Mouse (Mus musculus) kidney, embryonic 16.5 days (tissue): ENCODE measurements at regions not wholly inside any gene's neighbourhood (a gene's known extent, or its start where the extent isn't known, plus 50 kb on each side); places are given as distances from the start of the nearest gene placed in this dataset.
A peak's percentile ranks its signal among the peaks of the same experiment; 100 is the strongest.

ENCODE experiments used
- ATAC-seq: fragments of 200-750 bp; cut with Nextera tagmentation; 2 replicates; pipeline ENCODE4 v1.8.0; 2017; ENCODE audit warnings: moderate TSS enrichment; ENCODE audit not compliant: low FRiP score, low TSS enrichment
- H3K27ac ChIP-seq: fragments of 300-500 bp; sonication (generic); 2 replicates; pipeline ENCODE4 v1.5.1; 2014; ENCODE audit warnings: low read length
- H3K27me3 ChIP-seq: fragments of 300-500 bp; sonication (generic); 2 replicates; pipeline ENCODE4 v1.6.1; 2014; ENCODE audit warnings: low read length, control low read depth, mixed read lengths; ENCODE audit not compliant: insufficient read depth
- H3K36me3 ChIP-seq: fragments of 300-500 bp; sonication (generic); 2 replicates; pipeline ENCODE4 v1.6.1; 2014; ENCODE audit warnings: low read length, control low read depth, mixed read lengths; ENCODE audit not compliant: insufficient read depth
- H3K4me1 ChIP-seq: fragments of 300-500 bp; sonication (generic); 2 replicates; pipeline ENCODE4 v1.6.1; 2014; ENCODE audit warnings: low read length, control low read depth, mixed read lengths; ENCODE audit not compliant: insufficient read depth
- H3K4me2 ChIP-seq: fragments of 300-500 bp; sonication (generic); replicated peaks from 2 replicates; pipeline ENCODE4 v1.6.1; 2014; ENCODE audit warnings: low read depth, low read length
- H3K4me3 ChIP-seq: fragments of 300-500 bp; sonication (generic); 2 replicates; pipeline ENCODE4 v1.5.1; 2014; ENCODE audit warnings: mild to moderate bottlenecking, low read length
- H3K9ac ChIP-seq: fragments of 300-500 bp; sonication (generic); replicated peaks from 2 replicates; pipeline ENCODE4 v1.6.1; 2014; ENCODE audit warnings: low read length
- H3K9me3 ChIP-seq: fragments of 300-500 bp; sonication (generic); 2 replicates; pipeline ENCODE4 v1.6.1; 2016; ENCODE audit warnings: low read length, control low read depth
- WGBS: fragments of 180-500 bp; shearing (Covaris S2); extraction: QIAGEN DNeasy Blood & Tissue Kit; methylation state at CpG from one replicate; pipeline ENCODE4 v1.1.7; 2014; 5-methylcytosine and 5-hydroxymethylcytosine counted together

- Histone ChIP-seq H3K9ac (no peak overlapping the region), H3K36me3 (no peaks in the 10 kb centered on the region), H3K4me2 (no peak overlapping the region), H3K9me3 (no peaks in the 10 kb centered on the region), H3K4me1 (no peaks in the 10 kb centered on the region), H3K27ac (no peak overlapping the region), H3K27me3 (no peaks in the 10 kb centered on the region), H3K4me3 (no peak overlapping the region)
- WGBS = 83% methylated on average over 4 of the region's 4 CpGs
- no peak for ATAC-seq
Measured at GRCm38 (mm10) chr11:57947347-57947746, 61.5 kb upstream of the Larp1 start.

GRCm38 (mm10) chr11:57934391-57934850, 74.4 kb upstream of the Larp1 start:
- WGBS = 15% methylated on average over 13 of the region's 13 CpGs
- Histone ChIP-seq H3K36me3 (no peaks in the 10 kb centered on the region), H3K27ac (no peak overlapping the region), H3K9me3 (no peaks in the 10 kb centered on the region), H3K9ac (peak overlapping the region; percentile 57), H3K27me3 (peaks cover 9% of the 10 kb centered on the region; the same call in 1 of the 2 replicates), H3K4me1 (peaks cover 6% of the 10 kb centered on the region), H3K4me2 (peak overlapping the region; percentile 44), H3K4me3 (peak overlapping the region; percentile 28)
- ATAC-seq = peak; percentile 58

- no peak overlapping the region for H3K4me2 ChIP-seq
- H3K4me3 ChIP-seq = no peak overlapping the region
- H3K4me1 ChIP-seq = peaks cover 8% of the 10 kb centered on the region
- ATAC-seq = no peak
- no peaks in the 10 kb centered on the region for H3K9me3 ChIP-seq
- H3K27ac ChIP-seq = no peak overlapping the region
- 12% methylated on average over 5 of the region's 5 CpGs for WGBS
- no peak overlapping the region for H3K9ac ChIP-seq
- no peaks in the 10 kb centered on the region for H3K36me3 ChIP-seq
- peaks cover 9% of the 10 kb centered on the region; the same call in 1 of the 2 replicates for H3K27me3 ChIP-seq
Measured at GRCm38 (mm10) chr11:57933065-57933464, 75.8 kb upstream of the Larp1 start.

- Histone ChIP-seq H3K36me3 (no peaks in the 10 kb centered on the region), H3K27ac (no peak overlapping the region), H3K4me1 (peaks cover 7% of the 10 kb centered on the region), H3K4me3 (peak overlapping the region; percentile 7; the same call in 1 of the 2 replicates), H3K9me3 (no peaks in the 10 kb centered on the region), H3K27me3 (peaks cover 9% of the 10 kb centered on the region; the same call in 1 of the 2 replicates), H3K4me2 (peak overlapping the region; percentile 38), H3K9ac (peak overlapping the region; percentile 44)
- ATAC-seq = no peak
- 4% methylated on average over 18 of the region's 18 CpGs for WGBS
Measured at GRCm38 (mm10) chr11:57929506-57929905, 79.4 kb upstream of the Larp1 start.

GRCm38 (mm10) chr11:57920263-57920662, 87.6 kb upstream of the Hand1 start:
- no peak overlapping the region for H3K27ac ChIP-seq

GRCm38 (mm10) chr11:57918447-57919059, 85.9 kb upstream of the Hand1 start:
- H3K27ac ChIP-seq = no peak overlapping the region
- H3K4me1 ChIP-seq = peaks cover 6% of the 10 kb centered on the region; the same call in 1 of the 2 replicates
- WGBS = 56% methylated on average over 18 of the region's 18 CpGs
- no peak overlapping the region for H3K4me3 ChIP-seq
- H3K9ac ChIP-seq = no peak overlapping the region
- 0 out of 2 replicates have a peak, but pooled peaks have one; percentile 27 for ATAC-seq
- H3K27me3 ChIP-seq = no peaks in the 10 kb centered on the region
- no peaks in the 10 kb centered on the region for H3K36me3 ChIP-seq
- H3K9me3 ChIP-seq = no peaks in the 10 kb centered on the region
- no peak overlapping the region for H3K4me2 ChIP-seq

More at GRCm38 (mm10) chr11:57920263-57920662, 87.6 kb upstream of the Hand1 start:
- no peaks in the 10 kb centered on the region for H3K36me3 ChIP-seq
- H3K4me3 ChIP-seq = no peak overlapping the region
- ATAC-seq = no peak
- H3K9ac ChIP-seq = no peak overlapping the region
- H3K4me2 ChIP-seq = no peak overlapping the region
- no peaks in the 10 kb centered on the region for H3K9me3 ChIP-seq
- no peaks in the 10 kb centered on the region for H3K27me3 ChIP-seq
- WGBS = 86% methylated on average over 2 of the region's 2 CpGs
- H3K4me1 ChIP-seq = peaks cover 6% of the 10 kb centered on the region; the same call in 1 of the 2 replicates

- Histone ChIP-seq H3K27me3 (no peaks in the 10 kb centered on the region), H3K9me3 (no peaks in the 10 kb centered on the region), H3K4me3 (no peak overlapping the region), H3K4me2 (no peak overlapping the region), H3K36me3 (no peaks in the 10 kb centered on the region), H3K9ac (no peak overlapping the region), H3K4me1 (peaks cover 6% of the 10 kb centered on the region; the same call in 1 of the 2 replicates), H3K27ac (no peak overlapping the region)
- ATAC-seq = no peak
- WGBS = 81% methylated on average over 5 of the region's 5 CpGs
Measured at GRCm38 (mm10) chr11:57917974-57918373, 85.4 kb upstream of the Hand1 start.

GRCm38 (mm10) chr11:57916016-57916415, 83.4 kb upstream of the Hand1 start:
- no peak overlapping the region for H3K4me3 ChIP-seq
- no peaks in the 10 kb centered on the region for H3K36me3 ChIP-seq
- 41% methylated on average over 6 of the region's 6 CpGs for WGBS
- peaks cover 6% of the 10 kb centered on the region; the same call in 1 of the 2 replicates for H3K4me1 ChIP-seq
- H3K27me3 ChIP-seq = no peaks in the 10 kb centered on the region
- H3K27ac ChIP-seq = no peak overlapping the region
- no peaks in the 10 kb centered on the region for H3K9me3 ChIP-seq
- no peak overlapping the region for H3K4me2 ChIP-seq
- no peak for ATAC-seq
- H3K9ac ChIP-seq = no peak overlapping the region

- 62% methylated on average over 3 of the region's 3 CpGs for WGBS
- ATAC-seq = no peak
- Histone ChIP-seq H3K27ac (no peak overlapping the region), H3K9me3 (no peaks in the 10 kb centered on the region), H3K36me3 (no peaks in the 10 kb centered on the region), H3K4me2 (no peak overlapping the region), H3K27me3 (no peaks in the 10 kb centered on the region), H3K4me1 (peaks cover 6% of the 10 kb centered on the region; the same call in 1 of the 2 replicates), H3K4me3 (no peak overlapping the region), H3K9ac (no peak overlapping the region)
Measured at GRCm38 (mm10) chr11:57913801-57914560, 81.4 kb upstream of the Hand1 start.
